In genomic region chr8:12915187-12916006, GRCm38 (mm10) we compare ENCODE assay signal across 9 mouse cellular contexts. TPM values are rescaled to one million over a fixed set of nuclear protein-coding genes. Genes with fewer than 3 reads are reported as not detected.
A peak's percentile ranks its signal among the peaks of the same experiment; 100 is the strongest.
DNase-seq lines count a peak whose midpoint lies in the region; ATAC-seq and TF ChIP-seq lines count a peak whose summit lies in the region.
"Had no signal": no experiment of that assay in that cellular context is flagged by ENCODE, and none has a peak within 500 bp of the region (broad histone marks: within the 10 kb centered on the region; RNA-seq: fewer than 3 reads in every experiment).

No protein-coding gene starts in this region.

- intact Hi-C loops in left cerebral cortex, postnatal 25 days (cut with DNase I), result loop anchor here (1.0 kb wide), 1 partner anchor 70 kb away; no protein-coding TSS in a partner anchor

- H3K36me3 ChIP-seq in kidney, embryonic 14.5 days (ENCODE audit: control insufficient read depth, insufficient read depth, low read length), result no peaks in the 10 kb centered on the region
- no peaks in the 10 kb centered on the region for H3K36me3 ChIP-seq in neural tube, embryonic 14.5 days (ENCODE audit: control insufficient read depth, insufficient read depth, low read length)
- H3K36me3 ChIP-seq: G1E had no signal

- peak overlapping the region; percentile 41 for H3K4me3 ChIP-seq in kidney, embryonic 14.5 days (ENCODE audit: low read length)
- peak overlapping the region; percentile 85 for H3K4me3 ChIP-seq in cerebellum, adult 2 months (replicated peaks; ENCODE audit: insufficient read depth, low read depth, low read length)
- H3K4me3 ChIP-seq in neural tube, embryonic 14.5 days (ENCODE audit: low read depth, low read length), result peak overlapping the region; percentile 56

- H3K9me3 ChIP-seq in kidney, embryonic 14.5 days (ENCODE audit: control insufficient read depth, low read length), result no peaks in the 10 kb centered on the region
- H3K9me3 ChIP-seq in neural tube, embryonic 14.5 days (ENCODE audit: control insufficient read depth, low read length), result no peaks in the 10 kb centered on the region
- H3K9me3 ChIP-seq: G1E had no signal

- 14% methylated on average over 37 of the region's 42 CpGs for WGBS in kidney, embryonic 14.5 days
- WGBS in cerebellum, adult 2 months, result 3% methylated on average over 42 of the region's 42 CpGs
- 15% methylated on average over 40 of the region's 42 CpGs for WGBS in neural tube, embryonic 14.5 days

- H3K9ac ChIP-seq in kidney, embryonic 14.5 days (ENCODE audit: low read depth, low read length), result peak overlapping the region; percentile 65
- H3K9ac ChIP-seq in neural tube, embryonic 14.5 days (replicated peaks; ENCODE audit: low read depth, low read length), result peak overlapping the region; percentile 75

- TF ChIP-seq CTCF in cerebellum, adult 2 months (IDR thresholded peaks at IDR 0.05; ENCODE audit: borderline replicate concordance, insufficient read depth, low read depth, low read length), result no peak

- H3K27me3 ChIP-seq in kidney, embryonic 14.5 days (ENCODE audit: control insufficient read depth, insufficient read depth, low read length), result no peaks in the 10 kb centered on the region
- no peaks in the 10 kb centered on the region for H3K27me3 ChIP-seq in cerebellum, adult 2 months (ENCODE audit: control insufficient read depth, insufficient read depth, low read length)
- H3K27me3 ChIP-seq in neural tube, embryonic 14.5 days (ENCODE audit: control insufficient read depth, insufficient read depth, low read length), result no peaks in the 10 kb centered on the region

- H3K4me2 ChIP-seq in kidney, embryonic 14.5 days (replicated peaks; ENCODE audit: low read depth, low read length), result peak overlapping the region; percentile 84
- H3K4me2 ChIP-seq in neural tube, embryonic 14.5 days (ENCODE audit: low read depth, low read length), result peak overlapping the region; percentile 87

- no peak for DNase-seq in kidney, adult 8-10 months
- DNase-seq in cerebellum, adult 2 months, result peak; percentile 73 to 79
- DNase-seq in forelimb bud, embryonic 11.5 days (ENCODE audit: low read depth, low spot score), result peak; percentile 26
- peak; percentile 62 to 69 for DNase-seq in left cerebral cortex, postnatal 25 days (ENCODE audit: low spot score in 2 of 2)
- no peak for DNase-seq in adrenal gland, postnatal 25 days
- no peak for DNase-seq in B cell, adult 2 months

- peaks cover 15% of the 10 kb centered on the region for H3K4me1 ChIP-seq in kidney, embryonic 14.5 days (ENCODE audit: control insufficient read depth, insufficient read depth, low read length)
- peaks cover 23% of the 10 kb centered on the region for H3K4me1 ChIP-seq in cerebellum, adult 2 months (ENCODE audit: control insufficient read depth, insufficient read depth, low read length)
- peaks cover 21% of the 10 kb centered on the region for H3K4me1 ChIP-seq in neural tube, embryonic 14.5 days (ENCODE audit: control insufficient read depth, insufficient read depth, low read length)

- ATAC-seq in kidney, embryonic 14.5 days (ENCODE audit: low FRiP score, low TSS enrichment), result peak; percentile 41; the same call in 1 of the 2 replicates
- peak; percentile 87 for ATAC-seq in neural tube, embryonic 14.5 days (ENCODE audit: low read depth)

- peak; percentile 59; the same call in 1 of the 2 replicates for TF ChIP-seq POLR2A in cerebellum, adult 2 months (IDR thresholded peaks at IDR 0.05; ENCODE audit: borderline replicate concordance, insufficient read depth, low read length)

- H3K27ac ChIP-seq in kidney, embryonic 14.5 days (ENCODE audit: low read depth, low read length), result no peak overlapping the region; the same call in 1 of the 2 replicates
- peak overlapping the region; percentile 98 for H3K27ac ChIP-seq in cerebellum, adult 2 months (ENCODE audit: insufficient read depth, low read length)
- peak overlapping the region; percentile 79 for H3K27ac ChIP-seq in neural tube, embryonic 14.5 days (ENCODE audit: low read depth, low read length)

RNA-seq across cellular contexts. Expression of gene Mcf2l, which starts 41.8 kb away (rescaled TPM):
- 12.6 and 22.4 TPM in 2 replicates for polyA plus RNA-seq in kidney, embryonic 14.5 days (2014; fragmentation: Nextera tagmentation; extraction: Ambion mirVana)
- polyA plus RNA-seq in cerebellum, adult 2 months (2012; rRNA removed), result 150 and 158 TPM in 2 replicates
- total RNA-seq in left cerebral cortex, postnatal 25 days (2021), result 100 to 1,000 TPM; 241 to 256 TPM
- polyA plus RNA-seq in neural tube, embryonic 14.5 days (2014; fragmentation: Nextera tagmentation; extraction: Ambion mirVana), result 140 and 147 TPM in 2 replicates
- 26.9 and 27.1 TPM in 2 replicates for total RNA-seq in adrenal gland, postnatal 25 days (2021)
- polyA plus RNA-seq: G1E had no signal

Comparison
In these comparisons a context has a peak if more than half of its experiments do, and no peak if none do; other contexts are left out.
1. DNase-seq: peak in cerebellum, adult 2 months (2 of 2), forelimb bud, embryonic 11.5 days (single experiment) and left cerebral cortex, postnatal 25 days (2 of 2); none in kidney, adult 8-10 months (0 of 2), adrenal gland, postnatal 25 days (single experiment) and B cell, adult 2 months (0 of 2).
2. Peak in every context shown above with its lines, with median percentiles within 50 percentile points of each other: H3K4me3 ChIP-seq.